9 mouse cellular contexts compared by ENCODE assay signal in genomic region chr8:128594780-128595179, GRCm38 (mm10).
DNase-seq lines count a peak whose midpoint lies in the region; ATAC-seq lines count a peak whose summit lies in the region.
"Had no signal": no experiment of that assay in that cellular context is flagged by ENCODE, and none has a peak within 500 bp of the region (broad histone marks: within the 10 kb centered on the region; RNA-seq: fewer than 3 reads in every experiment).

No protein-coding gene starts in this region.

- no peaks in the 10 kb centered on the region for H3K9me3 ChIP-seq in neural tube, embryonic 15.5 days (replicated peaks)
- H3K9me3 ChIP-seq: hindbrain, embryonic 15.5 days had no signal

- no peak for ATAC-seq in neural tube, embryonic 15.5 days (ENCODE audit: low FRiP score)
- peak; percentile 53 for ATAC-seq in common myeloid progenitor, adult 5-6 weeks (replicated peaks; ENCODE audit: low read depth, poor library complexity, severe bottlenecking)
- ATAC-seq in monocyte, adult 5-6 weeks (replicated peaks; ENCODE audit: insufficient number of reproducible peaks, low FRiP score, low TSS enrichment, poor library complexity, severe bottlenecking): 0 out of 2 replicates have a peak, but pooled peaks have one; percentile 42
- no peak for ATAC-seq in erythroblast, adult 5-6 weeks (replicated peaks; ENCODE audit: low FRiP score, poor library complexity, severe bottlenecking)
- ATAC-seq: liver, postnatal 0 days had no signal

- H3K9ac ChIP-seq in neural tube, embryonic 15.5 days (replicated peaks): no peak overlapping the region
- H3K9ac ChIP-seq: hindbrain, embryonic 15.5 days; liver, postnatal 0 days had no signal

- no peaks in the 10 kb centered on the region for H3K4me1 ChIP-seq in neural tube, embryonic 15.5 days
- H3K4me1 ChIP-seq: hindbrain, embryonic 15.5 days had no signal

- H3K36me3 ChIP-seq in neural tube, embryonic 15.5 days: no peaks in the 10 kb centered on the region
- H3K36me3 ChIP-seq: hindbrain, embryonic 15.5 days had no signal

- WGBS in neural tube, embryonic 15.5 days: 50% methylated on average over 1 of the region's 1 CpGs

- no peak overlapping the region for H3K27ac ChIP-seq in neural tube, embryonic 15.5 days (replicated peaks)
- H3K27ac ChIP-seq: hindbrain, embryonic 15.5 days had no signal

- DNase-seq in neural tube, embryonic 10.5 days (ENCODE audit: extremely low spot score, low spot score): peak; percentile 17
- DNase-seq in gastrocnemius, postnatal 10 days: peak; percentile 5
- DNase-seq in cerebellum, postnatal 4 days (ENCODE audit: low spot score in 2 of 2): no peak
- DNase-seq: liver, postnatal 0 days had no signal

- H3K4me3 ChIP-seq in neural tube, embryonic 15.5 days (replicated peaks): no peak overlapping the region
- H3K4me3 ChIP-seq: hindbrain, embryonic 15.5 days had no signal

- H3K27me3 ChIP-seq in neural tube, embryonic 15.5 days (replicated peaks): no peaks in the 10 kb centered on the region
- H3K27me3 ChIP-seq: hindbrain, embryonic 15.5 days had no signal

- H3K4me2 ChIP-seq in neural tube, embryonic 15.5 days: no peak overlapping the region
- H3K4me2 ChIP-seq: hindbrain, embryonic 15.5 days had no signal

Comparison
In these comparisons a context has a peak if more than half of its experiments do, and no peak if none do; other contexts are left out.
1. DNase-seq: peak in neural tube, embryonic 10.5 days (single experiment) and gastrocnemius, postnatal 10 days (single experiment); none in cerebellum, postnatal 4 days (0 of 2).
2. ATAC-seq: peak in common myeloid progenitor, adult 5-6 weeks (single experiment) and monocyte, adult 5-6 weeks (single experiment); none in neural tube, embryonic 15.5 days (single experiment) and erythroblast, adult 5-6 weeks (single experiment).